Mouse (Mus musculus) gastrocnemius, postnatal 10 days (tissue): ENCODE data around the gene Arhgap10. TPM values are rescaled to one million over a fixed set of nuclear protein-coding genes. Genes with fewer than 3 reads are reported as not detected.

ENCODE experiments used
- DNase-seq: peaks from one replicate; pipeline ENCODE4 v3.0.0; 2021; ENCODE audit warnings: mixed read lengths
- total RNA-seq, 2 experiments: library from RNA; stranded (reverse); gene quantifications; 2 replicates each; pipeline ENCODE4 v1.2.3; 2021

Gene Arhgap10
- total RNA-seq, 2 experiments from 2014 or later: 56.8 to 57.2 TPM

- DNase-seq: no peak
These were observed 239.5 kb downstream of the Arhgap10 start for GRCm38 (mm10) chr8:77278246-77278645.

DNA sequence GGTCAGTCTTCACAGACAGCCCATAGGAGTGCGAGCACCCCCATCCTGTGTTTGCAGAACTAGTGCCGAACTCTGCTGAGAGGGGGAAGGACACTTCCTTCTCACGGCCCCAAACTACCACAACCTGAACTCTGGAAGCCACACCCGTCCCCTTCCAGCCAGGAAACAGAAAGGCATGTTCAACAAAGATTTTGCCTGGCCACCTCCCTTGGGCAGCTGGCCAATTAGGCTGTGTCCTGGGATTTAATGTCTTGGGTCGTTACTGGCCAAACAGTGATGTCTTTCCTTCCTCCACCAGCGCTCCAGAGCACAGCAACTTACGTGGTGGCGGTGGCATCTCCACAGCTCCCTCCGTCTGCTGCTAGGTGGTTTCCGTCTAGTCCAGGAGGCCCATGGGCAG lies 240.9 kb downstream of the Arhgap10 start:
- peak; percentile 32 for DNase-seq

GRCm38 (mm10) chr8:77275571-77275970 lies 242.2 kb downstream of the Arhgap10 start:
- no peak for DNase-seq

GRCm38 (mm10) chr8:77272136-77272535 lies 245.6 kb downstream of the Arhgap10 start:
- DNase-seq: no peak

DNA sequence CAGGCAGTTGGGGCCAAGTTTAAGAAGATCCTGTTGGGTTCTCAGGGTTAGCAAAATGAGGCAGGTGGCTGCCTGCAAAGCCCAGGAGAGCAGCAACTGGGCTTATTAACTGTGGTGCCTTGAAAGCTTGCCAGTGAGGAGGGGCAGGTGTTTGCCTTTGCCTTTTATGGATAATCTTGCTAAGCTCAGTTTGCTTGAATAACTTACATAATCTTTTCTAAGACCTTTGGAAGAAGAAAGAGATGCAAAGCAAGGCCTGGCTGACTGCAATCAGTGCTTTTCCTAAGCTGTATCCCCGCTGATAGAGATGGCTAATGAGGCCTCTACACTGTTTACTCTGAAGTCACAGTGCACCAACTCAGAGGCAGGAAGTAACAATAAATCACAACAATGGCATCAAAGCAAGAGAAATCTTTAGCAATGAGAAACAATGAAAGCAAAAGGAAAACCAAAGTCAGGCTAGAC lies 249.8 kb downstream of the Arhgap10 start:
- DNase-seq: no peak

GRCm38 (mm10) chr8:77262216-77263009 lies 255.3 kb downstream of the Arhgap10 start:
- no peak for DNase-seq

GRCm38 (mm10) chr8:77261215-77261614 lies 256.5 kb downstream of the Arhgap10 start:
- no peak for DNase-seq

GRCm38 (mm10) chr8:77257085-77257451 lies 260.7 kb downstream of the Arhgap10 start:
- DNase-seq: no peak

DNA sequence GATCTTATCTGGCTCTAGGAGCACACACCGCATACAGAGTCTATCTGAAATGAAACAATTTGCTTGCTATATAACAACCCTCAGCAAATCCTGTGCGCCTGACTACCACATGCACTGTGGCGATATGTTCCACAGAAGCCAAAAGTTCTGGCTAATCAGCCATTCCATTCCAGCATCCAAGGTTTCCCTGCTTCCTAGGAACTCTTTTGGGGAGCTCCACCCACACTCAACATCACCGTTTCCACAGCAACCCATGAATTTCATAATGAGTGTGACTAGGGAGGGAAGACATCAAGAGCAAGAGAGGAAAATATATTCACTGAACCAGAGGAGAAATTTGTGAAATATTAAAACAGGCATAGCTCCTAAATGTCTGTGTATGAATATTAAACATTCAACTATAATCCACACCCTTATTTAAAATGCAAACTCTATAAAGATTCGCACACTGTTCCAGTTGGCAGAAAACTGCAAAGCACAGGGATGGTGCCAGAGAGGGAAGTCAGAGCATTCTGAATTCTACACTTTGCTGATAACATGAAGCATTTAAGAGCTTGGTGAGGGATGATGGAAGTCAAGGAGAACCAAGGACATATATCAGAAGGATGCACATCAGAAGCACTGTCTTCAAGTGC lies 261.2 kb downstream of the Arhgap10 start:
- DNase-seq: no peak

DNA sequence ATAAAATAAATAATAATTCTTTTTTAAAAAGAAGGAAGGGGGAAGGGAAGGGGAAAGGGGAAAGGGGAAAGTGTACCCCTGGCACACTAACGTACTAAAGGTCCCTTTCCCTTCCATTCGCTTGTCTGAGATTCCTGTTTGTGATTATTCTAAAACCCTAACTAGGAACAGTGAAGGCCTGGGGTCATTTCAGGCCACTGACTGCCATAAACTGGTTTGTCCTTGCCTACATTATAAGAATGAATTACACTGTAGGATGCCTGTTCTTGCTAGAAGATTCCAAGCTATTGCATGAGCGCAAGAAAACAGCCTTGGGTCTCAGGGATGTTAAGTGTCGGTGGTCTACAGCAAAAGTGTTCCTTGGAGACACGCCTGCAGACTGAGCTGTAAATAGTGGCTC lies 263.3 kb downstream of the Arhgap10 start:
- no peak for DNase-seq

DNA sequence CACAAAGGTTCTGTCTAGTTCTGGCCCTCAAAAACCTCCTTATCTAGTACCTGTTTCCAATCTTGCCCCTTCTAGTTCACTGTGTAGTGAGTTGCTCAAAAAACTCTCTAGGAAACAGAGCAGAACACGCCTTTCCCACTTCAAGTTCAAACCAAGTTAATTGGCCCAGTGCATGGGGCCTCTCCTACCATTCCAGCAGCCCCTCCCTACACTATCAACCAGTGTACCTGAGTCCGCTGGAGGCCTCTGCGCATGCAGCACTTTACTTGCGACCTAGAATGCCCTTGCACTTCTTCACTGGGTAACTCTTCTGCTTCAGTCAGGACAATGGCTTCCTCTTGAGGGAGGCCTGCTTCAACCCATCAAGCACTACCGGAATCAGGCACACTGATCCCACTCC lies 266.6 kb downstream of the Arhgap10 start:
- no peak for DNase-seq

- no peak for DNase-seq
These were observed 267.7 kb downstream of the Arhgap10 start for GRCm38 (mm10) chr8:77250094-77250493.

DNA sequence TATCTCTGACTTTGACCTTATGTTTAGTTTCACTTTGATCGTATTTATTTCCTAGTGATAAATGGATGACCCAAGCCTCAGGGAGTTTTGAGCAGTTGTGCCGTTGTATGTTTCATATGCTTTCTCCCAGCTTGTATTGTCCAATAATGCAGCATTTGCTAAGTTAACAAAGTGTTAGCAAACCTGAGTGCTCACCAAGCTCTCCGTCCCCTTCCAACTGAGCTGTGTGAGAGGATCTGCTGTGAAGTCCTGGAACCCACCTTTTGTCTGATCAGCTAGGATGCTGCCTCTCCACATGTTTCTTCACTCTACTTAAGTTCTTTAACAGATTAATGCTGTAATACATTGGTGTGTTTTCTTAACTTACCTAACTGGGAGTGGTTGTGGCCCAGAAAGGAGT lies 276.4 kb downstream of the Arhgap10 start:
- DNase-seq: no peak

GRCm38 (mm10) chr8:77239462-77239861 lies 278.3 kb downstream of the Arhgap10 start:
- no peak for DNase-seq

GRCm38 (mm10) chr8:77236701-77237100 lies 281.1 kb downstream of the Arhgap10 start:
- DNase-seq: no peak

DNA sequence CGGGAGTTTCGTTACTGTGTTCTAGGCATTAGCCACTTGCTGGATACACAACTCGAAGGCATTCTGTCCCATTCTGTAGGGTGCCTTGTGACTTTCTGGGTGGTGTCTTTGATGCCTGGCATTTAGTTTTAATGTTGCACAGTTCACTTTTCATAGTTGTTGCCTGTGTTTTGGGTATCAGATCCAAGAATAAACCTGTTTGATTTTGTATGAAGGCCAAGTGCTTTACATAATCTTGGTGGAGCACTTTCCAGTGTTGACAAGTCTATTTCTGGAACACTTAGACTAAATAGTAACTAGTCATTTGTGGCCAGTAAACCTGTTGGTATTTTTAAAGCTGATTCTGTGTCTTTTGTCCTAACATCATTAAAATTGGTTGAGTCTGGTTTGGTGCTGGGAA lies 285.3 kb downstream of the Arhgap10 start:
- DNase-seq: no peak

GRCm38 (mm10) chr8:77231834-77232233 lies 285.9 kb downstream of the Arhgap10 start:
- no peak for DNase-seq

- no peak for DNase-seq
These were observed 286.5 kb downstream of the Arhgap10 start for GRCm38 (mm10) chr8:77231211-77231610.

DNA sequence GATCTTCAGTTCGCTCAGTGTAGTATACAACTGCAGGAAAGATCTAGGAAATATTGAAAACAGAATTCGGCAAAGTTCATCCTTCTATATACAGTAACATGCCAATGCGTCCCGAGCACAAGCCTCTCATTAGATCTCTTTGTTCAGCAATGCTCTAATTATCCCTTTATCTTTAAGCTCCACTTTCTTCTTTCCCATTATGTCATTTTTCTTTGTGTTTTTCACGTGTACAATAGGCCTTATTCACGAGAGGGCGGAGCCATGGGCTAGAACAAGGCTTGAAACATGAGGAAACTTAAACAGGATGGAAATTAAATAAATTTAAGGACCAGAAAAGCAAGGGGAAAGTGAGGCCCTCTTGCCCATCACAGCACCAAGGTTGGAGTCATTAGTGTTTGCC lies 289.1 kb downstream of the Arhgap10 start:
- no peak for DNase-seq

DNA sequence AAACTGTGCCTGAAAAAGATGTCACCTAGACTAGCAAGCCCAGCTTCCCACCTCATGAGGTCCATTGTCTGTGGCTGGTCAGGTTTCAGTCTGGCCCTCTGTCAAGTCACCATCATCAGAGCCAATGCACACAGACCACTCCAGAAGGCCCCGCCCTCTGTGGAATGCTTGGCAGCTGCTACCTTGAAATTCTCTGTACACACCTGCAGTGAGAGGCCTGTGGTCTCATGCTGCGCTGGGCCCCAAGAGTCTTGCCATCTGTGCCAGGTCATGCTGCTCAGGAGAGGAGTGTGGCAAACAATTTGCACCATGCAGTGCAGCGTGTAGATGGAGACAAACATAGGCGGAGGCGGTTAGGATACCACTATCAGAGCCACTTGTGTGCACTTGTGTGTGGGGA lies 290.0 kb downstream of the Arhgap10 start:
- DNase-seq: no peak

DNA sequence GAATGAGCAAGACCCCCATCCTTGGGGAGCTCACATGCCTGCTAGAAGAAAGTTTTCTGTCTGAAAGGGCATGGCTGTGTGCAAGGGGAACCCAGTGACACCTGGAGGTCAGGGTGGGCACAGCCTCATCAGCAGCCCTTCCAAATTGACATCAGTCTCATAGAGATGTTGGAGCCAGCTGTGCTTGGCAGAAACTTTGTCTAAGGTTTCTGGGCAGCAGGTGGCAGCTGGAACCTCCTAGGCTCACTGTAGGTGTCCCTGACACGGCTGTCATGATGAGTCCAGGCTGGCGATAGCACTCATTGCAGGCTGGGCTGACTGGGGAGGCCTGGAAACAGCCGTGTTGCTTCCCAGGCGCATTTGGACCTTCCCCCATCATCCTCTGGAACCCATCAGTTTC lies 294.6 kb downstream of the Arhgap10 start:
- no peak for DNase-seq

DNA sequence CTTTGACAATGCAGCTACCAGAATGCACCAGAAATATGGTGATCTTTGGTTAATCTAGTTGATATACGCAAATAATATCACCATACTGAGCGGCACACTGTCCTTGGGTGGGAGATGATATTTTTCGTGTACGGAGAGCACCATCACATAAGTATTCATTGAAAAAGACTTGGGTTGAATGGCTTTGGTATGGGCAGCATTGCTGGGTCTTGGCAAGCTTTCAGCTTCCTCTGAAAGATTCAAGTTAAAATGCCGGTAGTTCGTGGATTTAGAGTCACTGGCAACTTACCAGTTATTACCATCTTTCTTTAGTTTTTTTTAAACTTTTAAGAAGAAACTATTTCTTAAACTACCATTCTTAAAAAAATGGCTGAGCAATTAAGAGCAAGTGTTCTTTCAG lies 302.6 kb downstream of the Arhgap10 start:
- DNase-seq: no peak

DNA sequence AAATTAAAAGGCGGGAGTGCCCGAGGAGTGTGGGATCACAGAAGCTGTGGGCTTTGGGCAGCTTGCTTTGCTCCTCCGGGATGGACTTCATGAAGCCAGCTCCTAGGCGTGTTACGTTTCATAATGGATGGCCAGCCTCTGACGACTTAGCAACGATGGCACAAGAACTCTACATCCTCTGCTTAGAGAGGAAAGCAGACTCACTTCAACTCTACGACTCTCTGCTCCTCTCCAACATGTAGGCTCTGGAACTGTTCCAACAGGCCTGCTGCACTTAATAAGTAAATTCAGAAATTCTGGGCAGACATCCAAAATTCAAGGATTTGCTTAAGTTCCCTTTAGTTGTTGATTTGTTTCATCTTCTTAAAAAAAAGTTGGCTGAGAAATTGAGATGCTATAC lies 303.1 kb downstream of the Arhgap10 start:
- DNase-seq: no peak

DNA sequence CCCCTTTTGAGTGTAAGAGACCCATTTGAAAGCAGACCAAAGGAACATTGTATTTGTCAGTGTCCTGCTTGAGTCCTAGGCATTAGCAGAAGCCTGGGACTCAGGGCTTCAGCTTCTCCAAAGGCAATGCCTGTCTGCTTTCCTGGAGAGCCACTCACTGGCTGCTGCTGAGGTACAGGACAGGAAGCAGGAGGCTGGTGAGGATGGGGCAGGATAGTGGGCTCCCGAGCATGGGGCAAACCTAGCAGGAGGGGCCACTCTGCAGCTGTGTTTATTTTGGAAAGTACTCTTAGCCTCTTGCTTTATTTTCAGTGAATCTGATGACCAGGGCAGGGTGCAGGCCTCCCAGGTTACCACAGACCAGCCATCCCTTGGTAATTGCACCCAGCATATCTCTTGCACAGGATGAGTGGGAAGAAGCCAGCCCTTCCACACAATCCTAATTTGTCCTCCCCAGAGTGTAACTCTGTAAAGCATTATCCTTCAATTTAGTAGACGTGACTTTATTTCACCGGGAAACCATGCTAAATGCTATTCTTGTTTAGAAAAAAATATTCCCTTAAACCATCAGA lies 303.8 kb downstream of the Arhgap10 start:
- no peak for DNase-seq
